Mouse (Mus musculus): ENCODE results near the gene Grin2a. TPM values are rescaled to one million over a fixed set of nuclear protein-coding genes. Genes with fewer than 3 reads are reported as not detected.

The Grin2a gene
- polyA plus RNA-seq, 1 experiment, result not detected

GRCm38 (mm10) chr16:9900996-9901395, 94.4 kb downstream of the Grin2a start:
- DNase-seq, result no peak
- Histone ChIP-seq H3K4me3 (ENCODE audit: insufficient read depth, low read depth, low read length) (no peak overlapping the region), H3K36me3 (ENCODE audit: control insufficient read depth, insufficient read depth, low read length) (no peaks in the 10 kb centered on the region), H3K27ac (ENCODE audit: insufficient read depth, low read depth, low read length) (no peak overlapping the region), H3K4me1 (ENCODE audit: control insufficient read depth, insufficient read depth, low read length) (no peaks in the 10 kb centered on the region), H3K27me3 (replicated peaks; ENCODE audit: control insufficient read depth, insufficient read depth, low read length) (no peaks in the 10 kb centered on the region)
- TF ChIP-seq CTCF (conservative IDR thresholded peaks at IDR 0.05; ENCODE audit: insufficient read depth, insufficient read length, low read depth, low read length), result no peak
- no peak for TF ChIP-seq POLR2A (IDR thresholded peaks at IDR 0.05; ENCODE audit: low read depth, low read length)
- WGBS, result 77% methylated on average over 3 of the region's 3 CpGs

DNA sequence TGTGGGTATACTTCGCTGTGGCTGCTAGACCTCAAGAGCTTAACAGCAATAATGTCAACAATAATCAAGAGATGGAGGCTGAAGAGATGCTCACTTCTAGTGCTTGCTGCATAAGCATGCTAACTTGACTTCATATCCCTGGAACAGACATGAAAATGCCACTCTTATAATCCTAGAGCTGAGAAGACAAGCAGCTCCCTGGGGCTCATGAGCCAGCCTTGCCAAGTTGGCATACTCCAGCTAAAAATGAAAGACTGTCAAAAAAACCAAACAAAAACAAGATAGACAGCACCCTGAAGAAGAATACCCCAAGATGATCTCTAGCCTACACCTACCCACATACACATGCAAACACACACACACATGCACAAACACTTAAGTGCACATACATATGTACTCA, 95.2 kb downstream of the Grin2a start:
- H3K4me1 ChIP-seq (ENCODE audit: control insufficient read depth, insufficient read depth, low read length), result no peaks in the 10 kb centered on the region
- H3K27me3 ChIP-seq (replicated peaks; ENCODE audit: control insufficient read depth, insufficient read depth, low read length), result no peaks in the 10 kb centered on the region
- H3K27ac ChIP-seq (ENCODE audit: insufficient read depth, low read depth, low read length), result no peak overlapping the region
- no peak for TF ChIP-seq POLR2A (IDR thresholded peaks at IDR 0.05; ENCODE audit: low read depth, low read length)
- H3K4me3 ChIP-seq (ENCODE audit: insufficient read depth, low read depth, low read length), result no peak overlapping the region
- 95% methylated on average over 1 of the region's 1 CpGs for WGBS
- DNase-seq, result no peak
- no peaks in the 10 kb centered on the region for H3K36me3 ChIP-seq (ENCODE audit: control insufficient read depth, insufficient read depth, low read length)

GRCm38 (mm10) chr16:9899176-9899575, 96.2 kb downstream of the Grin2a start:
- H3K27me3 ChIP-seq (replicated peaks; ENCODE audit: control insufficient read depth, insufficient read depth, low read length), result no peaks in the 10 kb centered on the region
- WGBS, result 74% methylated on average over 2 of the region's 2 CpGs
- TF ChIP-seq CTCF (conservative IDR thresholded peaks at IDR 0.05; ENCODE audit: insufficient read depth, insufficient read length, low read depth, low read length), result no peak
- no peak for TF ChIP-seq POLR2A (IDR thresholded peaks at IDR 0.05; ENCODE audit: low read depth, low read length)
- H3K4me3 ChIP-seq (ENCODE audit: insufficient read depth, low read depth, low read length), result no peak overlapping the region
- no peaks in the 10 kb centered on the region for H3K4me1 ChIP-seq (ENCODE audit: control insufficient read depth, insufficient read depth, low read length)
- no peak overlapping the region for H3K27ac ChIP-seq (ENCODE audit: insufficient read depth, low read depth, low read length)
- no peaks in the 10 kb centered on the region for H3K36me3 ChIP-seq (ENCODE audit: control insufficient read depth, insufficient read depth, low read length)
- no peak for DNase-seq

DNA sequence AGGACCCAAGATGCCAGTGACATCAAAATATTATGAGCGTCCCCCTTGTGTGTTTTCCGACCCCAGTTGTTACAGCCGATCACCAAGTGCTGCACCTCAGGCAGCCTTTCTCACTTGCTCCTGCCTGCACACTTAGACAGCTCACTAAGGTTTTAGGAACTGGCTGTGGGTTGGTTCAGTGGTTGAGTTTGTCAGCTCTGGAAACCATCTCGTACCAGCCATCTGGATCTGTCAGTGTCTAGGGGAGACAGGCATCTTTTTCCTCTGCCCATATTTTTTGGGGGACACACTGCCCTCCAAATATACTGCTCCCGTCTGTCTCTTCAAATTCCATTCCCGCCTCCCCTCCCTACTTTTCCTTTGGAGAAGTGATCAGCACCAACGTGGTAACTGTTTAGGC, 99.8 kb downstream of the Grin2a start:
- 71% methylated on average over 7 of the region's 7 CpGs for WGBS
- Histone ChIP-seq H3K36me3 (ENCODE audit: control insufficient read depth, insufficient read depth, low read length) (no peaks in the 10 kb centered on the region), H3K27me3 (replicated peaks; ENCODE audit: control insufficient read depth, insufficient read depth, low read length) (no peaks in the 10 kb centered on the region), H3K4me1 (ENCODE audit: control insufficient read depth, insufficient read depth, low read length) (no peaks in the 10 kb centered on the region), H3K4me3 (ENCODE audit: insufficient read depth, low read depth, low read length) (no peak overlapping the region), H3K27ac (ENCODE audit: insufficient read depth, low read depth, low read length) (no peak overlapping the region)
- DNase-seq, result no peak
- TF ChIP-seq CTCF (conservative IDR thresholded peaks at IDR 0.05; ENCODE audit: insufficient read depth, insufficient read length, low read depth, low read length), result no peak
- TF ChIP-seq POLR2A (IDR thresholded peaks at IDR 0.05; ENCODE audit: low read depth, low read length), result no peak

GRCm38 (mm10) chr16:9886155-9886554, 109.2 kb downstream of the Grin2a start:
- Histone ChIP-seq H3K27me3 (replicated peaks; ENCODE audit: control insufficient read depth, insufficient read depth, low read length) (no peaks in the 10 kb centered on the region), H3K4me3 (ENCODE audit: insufficient read depth, low read depth, low read length) (no peak overlapping the region), H3K27ac (ENCODE audit: insufficient read depth, low read depth, low read length) (no peak overlapping the region), H3K4me1 (ENCODE audit: control insufficient read depth, insufficient read depth, low read length) (no peaks in the 10 kb centered on the region), H3K36me3 (ENCODE audit: control insufficient read depth, insufficient read depth, low read length) (no peaks in the 10 kb centered on the region)
- no peak for DNase-seq
- WGBS, result 61% methylated on average over 4 of the region's 4 CpGs
- TF ChIP-seq POLR2A (IDR thresholded peaks at IDR 0.05; ENCODE audit: low read depth, low read length) (no peak), CTCF (conservative IDR thresholded peaks at IDR 0.05; ENCODE audit: insufficient read depth, insufficient read length, low read depth, low read length) (no peak)

DNA sequence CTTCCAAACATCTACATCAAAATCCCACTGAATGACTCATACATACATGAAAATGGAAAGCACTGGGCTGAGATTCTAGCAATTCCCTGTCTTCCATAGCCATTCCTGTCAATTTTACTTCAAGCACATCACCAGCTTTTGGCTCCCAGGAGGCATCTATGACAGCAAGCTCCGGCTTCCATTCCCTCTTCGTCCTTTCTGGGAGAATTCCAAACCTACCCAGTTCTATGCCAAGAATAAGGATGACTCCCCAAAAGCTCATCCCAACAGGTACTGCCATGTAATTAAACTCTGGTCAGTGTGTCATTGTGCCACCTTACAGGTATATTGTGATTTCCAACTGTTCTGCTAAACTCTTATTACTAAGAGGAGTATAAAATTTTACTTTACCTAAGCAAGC, 111.2 kb downstream of the Grin2a start:
- H3K27ac ChIP-seq (ENCODE audit: insufficient read depth, low read depth, low read length), result no peak overlapping the region
- no peak for DNase-seq
- 90% methylated on average over 2 of the region's 2 CpGs for WGBS
- TF ChIP-seq POLR2A (IDR thresholded peaks at IDR 0.05; ENCODE audit: low read depth, low read length), result no peak
- no peak for TF ChIP-seq CTCF (conservative IDR thresholded peaks at IDR 0.05; ENCODE audit: insufficient read depth, insufficient read length, low read depth, low read length)
- no peaks in the 10 kb centered on the region for H3K36me3 ChIP-seq (ENCODE audit: control insufficient read depth, insufficient read depth, low read length)
- H3K4me3 ChIP-seq (ENCODE audit: insufficient read depth, low read depth, low read length), result no peak overlapping the region
- H3K27me3 ChIP-seq (replicated peaks; ENCODE audit: control insufficient read depth, insufficient read depth, low read length), result no peaks in the 10 kb centered on the region
- H3K4me1 ChIP-seq (ENCODE audit: control insufficient read depth, insufficient read depth, low read length), result no peaks in the 10 kb centered on the region

GRCm38 (mm10) chr16:9882420-9882819, 112.9 kb downstream of the Grin2a start:
- Histone ChIP-seq H3K27ac (ENCODE audit: insufficient read depth, low read depth, low read length) (no peak overlapping the region), H3K4me3 (ENCODE audit: insufficient read depth, low read depth, low read length) (no peak overlapping the region), H3K36me3 (ENCODE audit: control insufficient read depth, insufficient read depth, low read length) (no peaks in the 10 kb centered on the region), H3K27me3 (replicated peaks; ENCODE audit: control insufficient read depth, insufficient read depth, low read length) (no peaks in the 10 kb centered on the region), H3K4me1 (ENCODE audit: control insufficient read depth, insufficient read depth, low read length) (no peaks in the 10 kb centered on the region)
- TF ChIP-seq CTCF (conservative IDR thresholded peaks at IDR 0.05; ENCODE audit: insufficient read depth, insufficient read length, low read depth, low read length) (no peak), POLR2A (IDR thresholded peaks at IDR 0.05; ENCODE audit: low read depth, low read length) (no peak)
- WGBS, result 77% methylated on average over 4 of the region's 4 CpGs
- no peak for DNase-seq

- 36% methylated on average over 4 of the region's 4 CpGs for WGBS
- DNase-seq, result no peak
- H3K36me3 ChIP-seq (ENCODE audit: control insufficient read depth, insufficient read depth, low read length), result no peaks in the 10 kb centered on the region
- no peak overlapping the region for H3K27ac ChIP-seq (ENCODE audit: insufficient read depth, low read depth, low read length)
- H3K4me3 ChIP-seq (ENCODE audit: insufficient read depth, low read depth, low read length), result no peak overlapping the region
- no peaks in the 10 kb centered on the region for H3K27me3 ChIP-seq (replicated peaks; ENCODE audit: control insufficient read depth, insufficient read depth, low read length)
- TF ChIP-seq CTCF (conservative IDR thresholded peaks at IDR 0.05; ENCODE audit: insufficient read depth, insufficient read length, low read depth, low read length) (no peak), POLR2A (IDR thresholded peaks at IDR 0.05; ENCODE audit: low read depth, low read length) (no peak)
- H3K4me1 ChIP-seq (ENCODE audit: control insufficient read depth, insufficient read depth, low read length), result no peaks in the 10 kb centered on the region
Observed at GRCm38 (mm10) chr16:9873001-9873400, 122.4 kb downstream of the Grin2a start.
